Mouse (Mus musculus) CD8-positive naive resting alpha-beta T cell, adult 2 months (primary cell): ENCODE results near the gene Chrm2.

Source experiments
- DNase-seq, 2 experiments: peaks; one replicate each; pipeline ENCODE4 v3.0.0; 2022; ENCODE audit warnings: low read depth in 2 of 2, low spot score in 2 of 2

The Chrm2 gene

DNA sequence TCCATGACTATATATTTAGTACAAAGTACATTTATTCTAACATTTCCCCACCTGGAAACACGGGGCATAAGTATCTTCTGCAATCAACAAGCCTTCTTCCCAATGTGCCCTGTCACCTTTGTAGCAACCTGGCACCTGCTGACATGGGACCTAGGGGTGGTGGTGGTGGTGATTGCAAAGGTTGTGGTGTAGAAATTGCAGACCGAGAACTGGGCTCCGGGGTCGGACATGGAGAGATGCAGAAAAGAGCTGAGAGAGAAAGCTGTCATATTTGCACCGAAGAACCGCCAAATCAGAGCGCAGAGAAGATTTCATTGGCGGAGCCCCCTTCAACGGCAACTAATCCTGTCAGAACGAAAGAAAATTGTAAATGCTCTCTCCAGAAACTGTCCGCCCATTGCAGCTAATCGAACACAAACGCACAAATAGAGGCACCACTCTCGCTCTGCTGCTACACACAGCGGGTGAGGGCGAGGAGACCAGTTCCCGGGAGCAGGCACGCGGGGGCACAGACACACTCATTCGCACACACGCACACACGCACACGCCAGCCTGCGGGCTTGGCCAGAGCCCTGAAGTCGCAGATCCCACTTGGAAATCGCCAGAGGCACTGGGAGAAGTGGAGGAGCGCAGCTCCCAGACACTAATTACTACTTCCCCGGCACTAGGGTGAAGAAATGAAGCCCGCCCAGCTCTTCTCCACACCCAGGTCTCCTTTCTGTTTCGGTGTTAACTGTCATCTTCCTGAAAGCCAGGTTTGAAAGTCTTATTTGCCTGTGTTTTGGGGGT lies at the start of gene Chrm2:
Gene Chrm2, plus strand, starts transcription at position 473 of the 789 bp plus-strand sequence.
- no peak for DNase-seq

DNA sequence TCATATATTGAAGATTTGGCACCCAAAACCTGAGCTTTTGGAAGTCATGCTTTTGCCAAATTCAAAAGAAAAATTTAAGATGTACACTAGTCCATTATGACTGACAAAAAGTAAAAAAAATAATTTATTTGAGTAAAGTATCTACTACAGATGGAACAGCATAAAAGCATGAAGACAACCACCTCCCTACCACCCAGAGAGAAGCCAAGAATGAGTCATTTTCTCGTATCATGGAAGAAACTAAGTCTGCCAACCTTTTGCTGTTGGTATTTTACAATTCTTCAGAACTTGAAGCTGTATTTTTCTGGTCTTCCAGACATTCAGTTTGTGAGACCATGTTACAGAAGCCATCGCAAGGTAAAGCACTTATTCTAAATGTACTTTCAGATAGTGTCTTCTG lies 13.9 kb upstream of the Chrm2 start:
- no peak for DNase-seq

DNA sequence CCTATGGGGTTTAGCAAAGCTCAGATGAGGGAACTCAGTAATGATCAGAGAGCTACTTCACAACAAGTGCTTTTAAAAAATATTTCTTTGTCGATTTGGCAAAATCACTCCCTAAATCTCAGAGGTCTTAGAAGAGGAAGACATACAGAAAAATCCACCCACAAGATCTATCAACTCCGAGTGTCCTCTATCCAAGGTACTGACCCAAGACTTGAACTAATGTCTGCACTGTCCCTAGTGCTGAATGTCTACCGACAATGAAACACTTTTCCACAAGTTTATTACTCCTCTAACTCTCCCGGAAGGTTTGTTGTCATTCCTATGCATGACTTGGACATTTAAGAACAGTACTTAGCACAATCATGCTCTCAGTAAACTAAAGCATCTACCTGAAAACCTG lies 9.9 kb upstream of the Chrm2 start:
- DNase-seq = no peak

DNA sequence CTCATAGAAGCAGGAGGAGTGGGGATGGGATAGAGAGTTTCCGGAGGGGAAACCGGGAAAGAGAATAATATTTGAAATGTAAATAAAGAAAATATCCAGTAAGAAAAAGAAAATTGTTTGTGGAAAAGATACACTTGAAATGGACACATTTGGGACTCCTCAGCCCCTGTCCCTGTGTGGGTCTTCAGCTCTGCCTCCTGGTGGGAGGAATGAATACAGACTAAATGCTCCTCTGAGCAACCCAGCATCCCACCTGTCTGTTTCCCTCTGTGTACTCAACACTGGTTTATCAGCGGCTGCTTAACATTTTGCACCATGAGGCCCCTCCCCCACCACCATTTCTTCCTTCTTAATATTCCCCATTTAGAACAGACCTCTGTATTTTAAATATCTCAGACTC lies 3.8 kb upstream of the Chrm2 start:
- no peak for DNase-seq

DNA sequence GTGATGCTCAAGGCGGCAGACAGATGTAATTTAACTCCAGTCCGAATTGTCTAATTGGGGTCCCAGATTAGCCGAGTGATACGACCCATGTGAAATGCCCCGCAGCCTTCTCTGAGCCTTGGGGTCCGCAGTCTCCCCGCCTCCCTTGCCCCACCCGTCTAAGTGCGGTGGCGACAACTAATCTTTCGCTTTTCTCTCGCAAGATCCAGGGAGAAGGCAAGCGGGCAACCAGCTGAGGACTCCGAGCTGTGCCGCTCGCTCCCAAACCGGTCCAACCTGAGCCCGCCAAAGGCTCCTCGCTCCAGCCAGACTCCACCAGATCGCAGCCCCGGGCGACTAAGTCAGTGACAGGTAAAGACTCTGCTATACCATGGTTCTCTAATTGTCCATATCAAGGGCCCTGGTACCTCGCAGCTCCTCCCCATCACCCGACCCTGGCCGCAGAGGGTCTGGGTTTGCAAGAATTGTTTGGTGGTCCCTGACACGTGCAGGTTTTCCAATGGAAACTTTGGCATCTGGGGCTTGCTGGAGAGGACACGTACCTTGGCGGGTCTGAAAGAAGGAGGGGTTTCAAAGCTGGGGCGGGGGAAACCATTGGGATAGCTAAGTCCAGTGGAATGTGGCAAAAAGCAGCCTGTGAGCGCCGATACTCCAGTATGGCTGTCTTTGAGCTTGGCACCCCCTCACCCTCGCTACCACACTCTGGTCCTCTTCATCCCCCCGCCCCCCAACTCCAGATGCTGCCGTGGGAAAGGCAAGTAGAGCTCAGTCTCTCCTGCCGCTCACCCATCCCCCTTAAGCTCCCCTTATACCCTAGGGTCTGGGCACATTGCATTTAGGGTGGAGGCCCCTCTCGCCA lies 746 bp downstream of the Chrm2 start:
- no peak for DNase-seq

DNA sequence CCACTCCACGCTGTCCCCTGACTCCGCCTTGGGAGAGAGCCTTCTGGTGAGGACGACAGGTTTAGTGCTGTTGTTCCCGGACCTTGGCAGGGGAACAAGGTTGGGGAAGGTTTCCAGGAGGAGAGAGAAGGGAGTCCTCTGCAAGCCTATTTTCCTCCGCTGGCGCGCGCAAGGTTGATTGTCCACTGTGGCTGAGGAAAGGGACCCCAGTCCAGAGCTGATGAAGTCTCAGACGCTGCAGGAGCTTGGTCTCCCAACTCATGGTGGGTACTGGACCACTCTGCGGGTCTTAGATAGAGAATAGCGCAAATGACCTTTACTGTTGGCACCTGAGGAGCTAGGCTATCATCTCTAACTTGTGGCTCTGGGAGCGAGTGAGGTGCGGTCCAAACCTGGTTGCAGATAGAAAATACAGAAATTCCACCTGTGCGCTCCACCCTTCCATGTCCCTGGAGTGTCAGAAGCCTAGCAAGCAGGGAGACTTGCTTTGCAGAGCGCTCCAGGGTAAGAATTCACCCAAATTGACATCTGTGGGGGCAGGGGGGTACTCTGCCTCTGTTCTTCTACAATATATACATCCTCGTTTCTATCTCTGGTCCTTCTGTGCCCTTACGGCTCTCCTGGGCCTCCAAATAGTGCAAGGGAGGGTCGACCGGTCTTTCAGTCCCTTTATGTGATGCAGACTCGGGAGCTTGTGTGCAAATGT lies 1.5 kb downstream of the Chrm2 start:
- no peak for DNase-seq

DNA sequence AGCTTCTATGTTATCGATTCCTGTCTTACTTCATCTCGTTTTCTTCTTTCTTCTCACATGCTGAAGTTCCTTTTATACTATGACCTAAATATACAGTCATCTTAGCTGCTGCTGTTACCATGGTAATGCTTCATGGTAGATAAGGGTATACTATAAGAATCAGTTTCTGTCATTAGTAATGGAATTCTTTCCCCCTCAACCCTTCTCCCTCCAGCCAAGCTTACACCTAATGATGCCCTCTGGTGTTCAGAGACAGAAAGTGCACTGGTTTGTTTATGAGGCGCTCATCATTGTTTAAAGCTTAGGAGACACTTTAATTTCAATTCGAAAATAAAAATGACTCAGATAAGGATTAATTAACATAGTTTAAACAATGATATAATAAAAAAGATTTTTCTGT lies 5.8 kb downstream of the Chrm2 start:
- no peak for DNase-seq

DNA sequence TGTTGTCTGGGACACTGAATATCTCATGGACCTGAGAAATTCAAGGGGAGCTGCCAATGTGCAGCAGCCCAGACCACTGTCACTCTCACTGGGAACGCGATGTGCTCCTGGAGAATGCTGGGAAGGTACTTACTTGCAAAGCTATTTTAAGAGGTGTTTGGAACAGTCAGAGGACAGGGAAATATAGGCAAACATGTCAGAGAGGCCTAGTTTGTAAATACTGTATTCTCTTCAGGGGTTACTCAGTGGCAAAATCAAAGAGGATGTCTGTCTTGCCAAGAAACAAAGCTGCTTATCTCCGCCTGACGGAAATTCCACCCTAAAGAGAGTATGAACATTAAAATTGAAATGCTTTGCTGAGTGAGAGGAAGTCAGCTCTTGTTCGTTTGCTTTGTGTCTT lies 17.3 kb downstream of the Chrm2 start:
- no peak for DNase-seq

DNA sequence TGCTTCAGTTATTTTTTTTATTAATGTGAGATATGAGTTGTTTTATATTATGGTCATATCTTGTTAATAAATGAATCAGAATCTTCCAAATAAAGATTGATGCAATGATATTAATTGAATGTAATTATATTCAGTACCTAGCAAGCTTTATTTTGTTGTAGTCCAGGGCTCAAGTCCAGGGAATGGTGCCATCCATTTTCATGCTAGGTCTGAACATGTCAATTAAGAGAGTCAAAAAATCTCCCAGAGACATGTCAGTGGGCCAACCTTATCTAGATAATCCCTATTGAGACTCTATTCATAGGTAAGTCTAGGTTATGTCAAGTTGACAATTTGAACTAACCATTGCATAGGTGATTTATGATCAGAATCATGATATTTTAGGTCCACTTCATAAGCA lies 21.1 kb downstream of the Chrm2 start:
- no peak for DNase-seq

DNA sequence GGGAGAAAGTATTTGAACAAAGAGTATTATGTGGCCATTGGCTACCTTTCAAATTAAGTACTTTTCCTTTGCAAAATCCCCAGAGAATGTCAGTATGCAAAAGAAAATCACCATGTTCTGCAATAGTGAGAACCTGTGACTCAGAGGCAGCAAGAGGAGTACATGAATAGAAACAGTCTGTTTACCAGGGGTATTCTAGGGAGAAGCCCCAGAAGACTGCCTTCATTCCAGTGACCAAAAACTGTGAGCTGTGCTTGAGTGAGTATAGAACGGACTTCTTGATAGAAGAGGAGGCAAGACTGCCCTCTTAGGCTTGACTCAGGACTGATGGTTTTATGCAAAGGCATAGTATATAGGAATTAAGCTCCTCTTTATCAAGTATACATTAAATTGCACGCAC lies 22.2 kb downstream of the Chrm2 start:
- DNase-seq = no peak

DNA sequence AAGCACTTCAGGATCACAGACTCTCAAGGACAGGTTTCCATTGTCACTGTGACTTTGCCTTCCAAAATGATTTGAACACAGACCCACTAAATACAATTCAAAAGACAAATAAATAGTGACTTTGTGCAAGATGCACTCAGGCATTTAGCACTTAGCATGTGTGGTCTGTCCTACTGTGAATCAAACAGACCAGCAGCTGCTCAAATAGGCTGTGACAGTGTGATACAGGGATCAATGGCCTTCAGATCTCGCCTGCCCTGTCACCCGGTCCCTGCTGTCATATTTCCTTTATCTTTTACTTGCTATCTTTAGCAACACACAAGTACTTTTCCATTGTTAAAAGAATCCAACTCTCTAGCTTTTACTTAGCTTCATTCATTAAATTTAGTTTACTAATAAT lies 31.8 kb downstream of the Chrm2 start:
- no peak for DNase-seq

DNA sequence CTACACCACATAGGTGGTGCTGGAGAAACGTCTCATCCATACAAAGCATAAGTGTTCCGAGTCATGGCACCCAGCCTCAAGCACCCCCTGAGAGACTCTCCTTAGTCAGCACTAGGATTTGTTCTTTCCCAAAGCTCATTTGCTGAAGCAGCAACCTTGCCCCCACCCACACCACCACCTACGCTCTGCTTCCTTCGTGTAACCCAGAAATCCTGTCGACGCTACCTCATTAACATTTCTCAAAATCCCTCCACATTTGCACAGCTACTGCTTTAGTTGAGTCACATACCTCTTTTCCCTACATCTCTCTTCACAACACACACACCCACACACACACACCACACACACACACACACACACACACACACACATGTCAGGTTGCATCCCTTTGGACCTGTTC lies 50.1 kb downstream of the Chrm2 start:
- no peak for DNase-seq

DNA sequence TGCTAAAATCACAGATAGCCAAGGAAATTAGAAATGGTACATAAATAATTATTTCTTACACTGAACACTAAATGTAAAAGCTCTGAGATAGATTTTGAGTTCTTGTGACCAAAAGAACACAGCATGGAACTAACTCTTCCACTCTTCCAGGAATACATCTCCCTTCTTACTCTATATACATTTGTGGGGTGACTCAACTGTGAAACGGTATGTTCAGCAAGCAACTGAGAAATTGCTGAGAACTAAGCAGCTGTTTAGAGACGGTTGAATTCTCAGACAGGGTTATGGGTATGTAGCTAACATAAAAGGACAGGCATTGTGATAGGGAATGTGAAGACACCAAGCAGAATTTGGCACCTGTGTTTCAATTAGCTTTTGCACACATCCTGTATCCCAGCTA lies 51.3 kb downstream of the Chrm2 start:
- no peak for DNase-seq

DNA sequence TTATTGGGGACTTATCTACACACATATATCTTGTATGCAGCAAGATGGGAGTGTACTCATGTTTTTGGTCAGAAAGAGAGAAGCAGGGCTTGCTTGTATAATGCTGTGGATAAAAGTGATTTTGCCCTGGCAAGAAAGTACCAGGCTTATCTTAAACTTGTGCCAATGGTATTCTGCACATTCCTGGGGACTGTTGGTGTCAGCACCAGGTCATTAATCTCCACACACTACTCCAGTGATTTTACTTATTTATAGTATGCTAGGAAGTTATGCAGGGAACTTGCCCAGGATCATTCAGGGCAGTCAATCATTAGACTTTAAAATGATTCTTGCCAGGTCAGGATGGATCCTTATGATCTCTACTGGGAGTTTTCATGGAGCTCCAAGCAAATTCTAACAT lies 63.6 kb downstream of the Chrm2 start:
- no peak for DNase-seq

DNA sequence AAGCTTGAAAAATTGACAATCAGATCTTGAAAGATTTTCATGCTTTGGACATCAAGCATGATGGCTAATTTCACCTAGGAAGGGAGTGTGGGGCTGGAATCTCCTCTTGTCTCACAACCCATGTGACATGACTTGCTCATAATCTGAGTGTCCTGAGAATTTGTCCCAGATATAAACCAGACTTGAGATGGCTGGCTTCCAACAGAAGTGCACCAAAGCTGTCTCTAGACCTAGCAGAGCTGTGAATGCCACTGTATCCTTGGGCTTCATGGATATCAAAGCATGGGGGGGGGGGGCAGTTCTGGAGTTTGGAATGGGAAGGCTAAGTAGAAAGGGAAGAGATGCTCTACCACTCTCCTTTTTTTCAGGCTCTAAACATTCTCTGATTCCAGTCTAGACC lies 67.2 kb downstream of the Chrm2 start:
- DNase-seq = no peak

DNA sequence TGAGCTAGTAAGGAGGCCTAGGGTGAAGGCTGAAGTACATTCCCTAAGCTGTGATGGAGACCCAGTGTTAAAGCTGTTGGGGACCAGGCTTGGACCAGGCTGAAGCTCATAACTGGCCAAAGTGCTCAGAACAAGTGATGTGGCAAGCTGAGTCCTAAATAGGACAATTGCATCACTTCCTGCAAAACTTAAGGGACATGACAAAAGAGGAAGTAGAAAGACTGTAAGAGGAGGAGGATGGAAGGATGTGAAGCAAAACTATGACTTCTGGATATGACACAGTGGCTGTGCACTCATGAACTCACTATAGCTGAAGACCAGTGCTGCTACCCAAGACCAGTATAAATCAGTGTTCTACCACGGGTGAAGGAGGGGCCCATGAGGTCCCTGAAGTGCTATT lies 69.1 kb downstream of the Chrm2 start:
- no peak for DNase-seq

DNA sequence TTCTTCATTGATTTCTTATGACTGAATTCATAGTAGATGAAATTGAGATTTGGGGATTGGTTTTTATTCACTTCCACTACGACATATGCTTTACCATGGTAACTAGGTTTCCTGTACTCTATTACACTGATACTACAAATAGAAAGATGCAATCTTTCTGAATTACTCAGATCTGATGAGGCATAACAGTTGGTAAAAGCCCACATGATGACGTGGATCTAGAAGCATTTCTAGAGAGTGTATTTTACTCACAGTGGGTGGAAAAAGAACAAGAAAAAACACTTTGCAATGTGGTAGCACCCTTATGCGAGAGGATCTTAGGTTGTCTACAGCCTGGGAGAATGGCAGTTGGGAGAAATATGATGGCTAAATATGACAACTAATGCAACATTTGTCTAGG lies 76.1 kb downstream of the Chrm2 start:
- DNase-seq = no peak

DNA sequence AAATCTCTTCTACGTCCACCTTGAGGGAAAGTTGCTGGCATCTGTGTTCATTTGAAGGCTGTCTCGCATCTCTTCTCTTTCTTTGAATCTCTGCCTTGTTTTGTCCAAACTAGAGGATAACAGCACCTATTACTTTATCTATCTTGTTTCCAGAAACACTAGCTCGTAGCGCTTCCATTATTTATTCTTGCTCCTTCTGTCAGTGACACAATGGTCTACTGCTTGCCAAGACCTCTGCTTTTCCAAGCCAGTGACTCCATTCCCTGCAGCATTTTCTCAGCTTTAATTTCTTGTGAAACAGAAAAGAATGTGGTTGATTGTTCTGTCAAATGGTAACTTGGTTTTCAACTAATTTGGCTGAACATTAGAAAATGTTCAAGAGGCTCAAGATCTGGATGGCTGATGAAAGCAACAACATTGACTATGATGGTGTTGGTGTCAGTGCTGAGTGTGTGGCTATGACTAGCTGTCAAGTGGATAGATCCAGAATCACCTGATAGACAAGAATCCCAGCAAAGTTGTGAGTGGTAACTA lies 96.3 kb downstream of the Chrm2 start:
- DNase-seq = no peak

DNA sequence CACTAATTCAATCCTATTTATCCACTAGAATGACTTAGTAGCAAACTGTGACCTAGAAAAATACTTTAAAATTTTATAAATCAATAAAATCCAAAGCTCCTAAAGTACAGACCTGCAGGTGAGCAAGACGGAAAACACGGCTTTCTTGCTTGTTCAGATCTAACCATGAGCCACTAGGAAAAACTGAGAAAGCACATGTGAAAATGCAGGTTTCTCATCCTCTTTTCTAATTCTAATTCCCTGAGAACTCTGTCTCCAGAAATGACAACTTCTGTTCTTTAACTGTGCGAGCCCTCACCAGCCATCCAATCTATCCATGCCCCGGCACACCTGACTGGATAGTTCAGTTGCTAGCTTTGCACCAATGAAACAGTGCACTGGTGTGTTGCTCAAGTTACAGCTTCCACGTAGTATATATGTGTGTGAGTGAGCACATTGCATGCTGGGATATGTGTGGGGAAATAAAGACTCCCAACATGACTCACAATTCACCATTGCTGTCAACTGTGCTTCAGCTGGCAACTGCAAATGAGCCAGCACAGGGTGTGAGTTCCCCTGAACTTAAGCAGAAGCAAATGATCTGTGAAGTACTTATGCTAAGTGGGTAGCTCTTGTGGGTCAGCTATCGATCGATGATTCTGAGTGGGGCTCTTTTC lies 119.3 kb downstream of the Chrm2 start:
- no peak for DNase-seq

DNA sequence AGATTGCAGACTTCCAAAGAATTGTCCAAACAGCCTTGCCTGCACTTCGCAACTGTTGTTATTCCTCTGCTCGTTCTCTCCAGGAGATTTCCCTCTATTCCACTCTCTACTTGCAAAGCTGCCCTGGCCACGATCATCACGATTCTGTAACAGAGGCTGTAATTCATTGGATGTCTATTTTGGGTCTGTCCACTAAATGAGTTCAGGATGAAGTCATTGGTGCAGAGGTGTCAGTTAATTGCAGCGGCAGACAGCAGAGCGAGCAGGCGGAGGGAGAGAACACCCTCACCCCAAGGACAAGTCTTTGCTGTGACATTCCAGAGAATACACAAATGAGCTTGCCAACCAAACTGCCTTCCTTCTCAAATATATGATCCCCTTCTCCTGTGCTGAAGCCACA lies 120.1 kb downstream of the Chrm2 start:
- no peak for DNase-seq

DNA sequence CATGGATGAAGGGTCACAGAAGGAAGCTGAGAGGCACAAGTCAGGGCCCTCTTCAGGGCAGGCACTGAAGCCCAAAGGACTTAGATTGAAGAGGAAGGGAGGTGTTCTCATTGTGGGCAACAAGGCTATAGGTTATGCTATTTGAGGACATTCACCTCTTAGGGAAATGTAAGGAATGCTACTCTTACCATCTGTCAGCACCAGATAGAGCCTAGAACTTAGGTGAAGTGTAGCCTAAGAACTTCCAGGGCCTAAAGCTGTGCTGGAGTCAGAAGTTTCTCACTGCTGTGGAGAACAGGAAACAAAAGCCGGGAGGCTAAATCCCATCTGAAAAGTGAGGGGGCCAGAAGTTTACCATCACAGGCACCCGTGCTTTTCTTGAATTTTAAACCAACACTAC lies 120.6 kb downstream of the Chrm2 start:
- no peak for DNase-seq
